Mouse (Mus musculus) thymus, postnatal 4 days (tissue): ENCODE results near the gene Pik3r6.

Source experiments
- DNase-seq: peaks from one replicate; pipeline ENCODE4 v3.0.0; 2021

Gene Pik3r6

GRCm38 (mm10) chr11:68536026-68536425 lies 33.2 kb downstream of the Pik3r6 start:
- no peak for DNase-seq

- DNase-seq, result no peak
Observed at GRCm38 (mm10) chr11:68536465-68536864, 33.6 kb downstream of the Pik3r6 start.

DNA sequence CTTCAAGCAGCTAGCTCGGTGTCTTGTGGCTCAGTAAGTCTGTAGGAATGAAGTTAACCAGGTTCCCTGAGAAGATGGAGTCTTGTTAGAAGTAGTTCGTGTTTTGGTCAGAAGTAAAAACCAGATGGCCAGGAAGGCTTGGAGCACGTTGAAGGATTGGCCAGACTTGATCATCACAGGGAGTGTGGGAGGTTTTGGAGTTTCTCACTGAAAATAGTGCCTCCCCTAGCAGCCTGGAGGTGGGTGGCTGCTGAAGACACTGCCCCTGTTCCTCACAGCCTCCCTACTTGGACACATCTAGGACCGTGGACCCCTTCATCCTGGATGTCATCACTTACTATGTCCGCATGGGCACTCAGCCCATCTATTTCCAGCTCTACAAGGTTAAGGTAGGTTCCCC lies 36.8 kb downstream of the Pik3r6 start:
- no peak for DNase-seq

GRCm38 (mm10) chr11:68544554-68544953 lies 41.7 kb downstream of the Pik3r6 start:
- DNase-seq, result no peak

GRCm38 (mm10) chr11:68545172-68545571 lies 42.4 kb downstream of the Pik3r6 start:
- DNase-seq, result no peak

GRCm38 (mm10) chr11:68545682-68546222 lies 42.9 kb downstream of the Pik3r6 start:
- DNase-seq, result no peak

DNA sequence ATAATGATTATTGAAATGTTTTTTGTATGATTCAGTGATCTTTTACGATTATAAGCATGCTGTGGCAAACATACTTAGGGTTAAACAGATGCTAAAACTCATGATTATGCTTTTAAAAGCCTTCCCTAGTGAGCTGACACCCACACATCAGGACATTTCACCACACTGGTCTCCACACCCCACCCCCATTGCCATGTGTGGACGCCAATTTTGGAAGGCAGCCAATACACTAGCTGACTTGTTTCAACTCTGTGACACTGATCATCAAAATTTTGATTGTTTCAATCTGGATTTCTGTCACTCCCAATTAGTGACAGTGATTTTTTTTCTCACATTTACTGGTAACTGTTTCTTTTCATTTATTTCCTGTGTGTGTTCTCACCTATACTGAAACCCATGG lies 44.7 kb downstream of the Pik3r6 start:
- DNase-seq, result no peak

GRCm38 (mm10) chr11:68549597-68549996 lies 46.8 kb downstream of the Pik3r6 start:
- DNase-seq, result peak; percentile 60

DNA sequence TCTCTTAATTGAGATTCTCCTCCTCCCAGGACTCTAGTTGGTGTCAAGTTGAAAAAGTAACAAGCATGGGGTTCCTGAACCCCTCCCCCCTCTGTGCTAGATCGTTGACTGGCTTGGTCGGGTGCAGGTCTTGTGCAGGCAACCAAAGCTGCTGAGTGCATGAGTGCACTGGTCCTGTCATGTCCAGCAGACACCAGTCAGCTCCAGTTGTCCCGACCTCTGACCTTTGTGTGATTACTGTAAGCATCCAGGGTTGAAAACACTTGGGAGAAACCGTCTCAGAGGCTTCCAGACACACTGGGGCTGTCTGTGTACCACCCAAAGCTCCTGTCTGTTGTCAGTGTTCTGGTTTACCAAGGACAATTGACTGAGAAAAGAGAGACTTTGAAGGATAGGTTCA lies 47.5 kb downstream of the Pik3r6 start:
- no peak for DNase-seq

- peak; percentile 87 for DNase-seq
Observed at GRCm38 (mm10) chr11:68553981-68554471, 51.2 kb downstream of the Pik3r6 start.

- peak; percentile 33 for DNase-seq
Observed at GRCm38 (mm10) chr11:68555918-68556584, 53.2 kb downstream of the Pik3r6 start, which contains the start of gene Mfsd6l. Mfsd6l (plus strand) TSS chr11:68556186.

GRCm38 (mm10) chr11:68559546-68559945 lies 56.7 kb downstream of the Pik3r6 start:
- peak; percentile 65 for DNase-seq

GRCm38 (mm10) chr11:68561957-68562950 lies 59.4 kb downstream of the Pik3r6 start:
- DNase-seq, result no peak

GRCm38 (mm10) chr11:68564356-68565031 lies 61.7 kb downstream of the Pik3r6 start:
- no peak for DNase-seq

DNA sequence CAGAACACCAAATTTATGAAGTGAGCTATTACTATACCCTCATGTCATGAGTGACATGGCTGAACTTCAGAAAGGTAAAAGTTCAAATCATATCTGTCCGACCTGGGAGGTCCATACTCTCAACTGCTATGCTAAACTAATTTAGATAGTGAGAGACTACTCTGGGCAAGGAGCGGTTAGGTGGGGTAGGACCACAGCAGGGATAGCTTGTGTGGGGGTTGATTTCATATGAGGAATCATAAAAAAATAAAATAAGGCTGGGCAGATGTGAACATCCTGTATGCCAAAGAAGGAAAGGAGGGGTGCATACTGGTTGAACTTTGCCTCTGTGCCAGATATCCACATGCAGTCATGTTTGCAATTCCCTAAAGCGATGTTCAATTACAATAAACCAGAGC lies 62.2 kb downstream of the Pik3r6 start:
- DNase-seq, result no peak

DNA sequence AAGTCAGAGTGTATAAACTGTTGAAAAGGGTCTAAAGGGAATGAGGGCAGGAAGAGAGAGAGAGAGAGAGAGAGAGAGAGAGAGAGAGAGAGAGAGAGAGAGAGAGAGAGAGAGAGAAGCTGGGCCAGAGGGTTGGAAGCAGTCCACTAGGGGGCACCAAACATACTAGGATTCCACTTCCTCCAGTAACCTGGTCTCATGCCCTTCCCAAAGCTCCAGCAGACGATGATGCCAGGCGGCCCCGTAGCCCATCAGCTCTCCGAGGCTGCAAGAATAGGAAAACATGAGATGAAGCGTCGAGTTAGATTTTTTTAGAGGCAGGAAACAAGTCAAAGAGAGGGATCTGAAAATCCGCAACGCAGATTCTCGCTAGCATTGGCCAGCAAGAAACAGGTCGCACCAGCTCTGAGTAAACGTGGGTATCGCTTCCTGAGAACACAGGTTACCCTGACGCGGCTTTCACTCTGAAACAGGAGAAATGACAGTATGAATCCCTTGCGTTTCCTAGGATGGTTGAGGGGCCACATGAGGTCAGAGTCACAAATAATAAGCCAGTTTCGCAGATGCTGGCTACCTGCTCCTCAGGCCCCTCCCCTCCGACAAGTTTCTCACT lies 63.7 kb downstream of the Pik3r6 start:
- peak; percentile 74 for DNase-seq

- no peak for DNase-seq
Observed at GRCm38 (mm10) chr11:68570861-68571260, 68.0 kb downstream of the Pik3r6 start.

GRCm38 (mm10) chr11:68577076-68577475 lies 74.3 kb downstream of the Pik3r6 start:
- DNase-seq, result no peak

DNA sequence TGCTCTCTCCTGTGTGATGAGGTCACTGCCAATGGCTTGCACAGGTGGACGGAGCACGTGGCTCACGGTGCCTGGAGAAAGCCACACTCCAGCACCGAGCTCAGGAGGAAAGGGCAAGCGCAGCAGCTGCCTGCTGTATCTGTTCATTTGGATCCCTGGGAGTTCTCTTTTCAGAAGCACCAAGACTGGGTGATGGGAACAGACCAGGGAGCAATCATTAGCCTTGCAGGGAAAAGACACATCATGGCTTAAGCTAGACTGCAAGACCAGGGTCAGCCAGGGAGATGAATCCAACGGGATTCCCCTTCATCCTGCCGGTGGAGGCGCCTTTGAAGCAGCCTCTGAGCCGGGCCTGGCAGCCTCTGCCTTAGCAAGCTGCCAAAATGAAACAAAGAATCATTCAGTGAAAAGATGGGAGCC lies 76.7 kb downstream of the Pik3r6 start:
- no peak for DNase-seq

GRCm38 (mm10) chr11:68580566-68580965 lies 77.7 kb downstream of the Pik3r6 start:
- DNase-seq, result no peak

DNA sequence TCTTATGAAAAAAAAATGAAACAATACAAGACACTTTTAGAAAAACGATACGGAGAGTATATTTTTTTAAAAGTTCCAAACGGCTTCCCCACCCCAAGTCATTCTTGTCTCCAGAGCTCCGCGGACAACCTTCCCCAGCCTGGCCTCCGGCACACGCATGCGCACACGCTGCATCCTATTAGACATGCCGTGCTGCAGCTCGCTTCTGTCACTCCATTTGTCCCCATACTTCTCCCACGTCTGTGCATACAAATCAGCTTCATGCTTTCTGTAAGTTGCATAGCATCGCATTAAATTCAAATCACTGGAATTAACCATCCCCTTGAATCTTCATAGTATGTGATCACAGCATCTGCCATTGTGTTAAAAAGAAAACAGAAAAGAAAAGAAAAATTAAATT lies 80.4 kb downstream of the Pik3r6 start:
- DNase-seq, result no peak

DNA sequence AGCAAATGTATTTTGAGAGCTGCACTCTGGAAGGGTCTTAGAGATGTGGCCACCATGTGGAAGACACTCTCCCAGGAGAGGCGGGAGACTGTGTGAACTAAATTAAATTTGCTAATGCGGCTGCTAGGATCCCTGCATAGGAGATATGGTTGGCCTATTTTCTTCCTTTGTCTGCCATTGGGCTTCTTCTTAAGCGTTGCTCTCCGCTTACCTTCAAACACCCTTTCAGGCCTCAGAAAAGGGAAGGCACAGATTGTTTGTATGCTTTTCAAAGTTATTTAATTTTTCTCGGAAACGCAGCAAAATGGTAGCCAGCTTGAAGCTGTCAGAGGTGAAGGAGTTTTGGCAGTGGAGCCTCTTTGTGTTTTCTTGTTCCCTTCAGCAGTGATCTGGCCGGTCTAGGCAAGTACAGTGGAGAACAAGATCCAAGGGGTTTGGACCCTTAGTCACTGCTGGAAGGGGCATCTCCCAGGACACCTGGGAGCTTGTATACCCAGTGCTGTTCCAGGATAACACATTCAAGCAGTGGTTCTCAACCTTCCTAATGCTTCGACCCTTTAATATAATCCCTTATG lies 81.2 kb downstream of the Pik3r6 start:
- no peak for DNase-seq
